In the genomic region with DNA sequence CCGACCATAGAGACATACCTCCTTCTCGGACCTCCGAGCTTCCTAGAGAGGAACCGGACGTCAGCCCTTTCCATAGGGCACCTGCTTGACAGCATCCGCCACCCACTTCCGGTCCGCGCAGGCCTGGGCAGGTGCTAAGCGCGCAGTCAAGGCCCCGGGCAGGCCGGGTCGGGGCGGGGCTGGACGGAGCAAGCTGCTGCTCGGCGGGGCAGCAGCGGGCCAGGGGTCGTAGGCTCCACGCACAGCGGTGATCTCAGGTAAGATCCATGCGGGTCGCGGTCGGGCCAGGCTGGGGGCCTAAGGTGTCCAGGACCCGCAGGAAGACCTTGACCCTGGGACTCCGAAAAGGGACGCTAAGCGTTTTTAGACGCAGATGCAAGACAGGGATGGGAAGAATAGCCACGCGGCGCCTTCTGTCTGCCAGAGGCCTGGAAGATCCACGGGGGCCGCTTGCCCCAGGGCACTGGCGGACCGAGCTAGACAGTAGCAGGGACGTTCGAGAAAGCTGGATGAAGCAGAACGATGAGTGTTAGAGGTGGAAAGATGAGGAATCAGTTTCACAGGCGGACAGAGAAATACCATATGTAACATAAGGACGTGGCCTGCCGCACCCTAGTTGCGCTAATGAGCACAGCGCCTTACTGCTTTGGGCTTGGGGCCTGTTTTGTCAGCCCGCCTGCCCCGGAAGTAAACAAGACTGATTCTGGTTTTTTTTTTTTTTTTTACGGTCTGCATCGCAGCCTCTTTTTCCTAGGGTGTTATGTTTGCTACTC, we compare ENCODE assay signal across 8 mouse cellular contexts. TPM values are rescaled to one million over a fixed set of nuclear protein-coding genes. Genes with fewer than 3 reads are reported as not detected.
DNase-seq lines count a peak whose midpoint lies in the region; ATAC-seq lines count a peak whose summit lies in the region.

A gene (plus strand): TSS at position 130 of the 773 bp plus-strand sequence.

- peak; percentile 94 to 97 for DNase-seq in adrenal gland, adult (ENCODE audit: inconsistent age in 2 of 2, low spot score in 1 of 2)
- peak; percentile 93 for DNase-seq in embryo, embryonic 10.5 days (ENCODE audit: low spot score)
- DNase-seq in gastrocnemius, postnatal 14 days: peak; percentile 94
- DNase-seq in left cerebral cortex, postnatal 10 days (ENCODE audit: extremely low spot score in 1 of 2, low spot score in 2 of 2): peak; percentile 88 to 95
- peak; percentile 88 for DNase-seq in right cerebral cortex, postnatal 25 days
- peak; percentile 88 to 91 for DNase-seq in urinary bladder, postnatal 4 days (ENCODE audit: low spot score in 2 of 2)

- peak; percentile 96 for ATAC-seq in inflammation-experienced regulatory T-cells, adult 6 months
- peak; percentile 96 for ATAC-seq in megakaryocyte-erythroid progenitor cell, adult 5-6 weeks (replicated peaks; ENCODE audit: low FRiP score, low TSS enrichment, poor library complexity, severe bottlenecking)

- intact Hi-C loops in gastrocnemius, postnatal 14 days (cut with DNase I; ENCODE audit: low total_unique reads): loop anchor here (5.0 kb wide), 1 partner anchor 48 kb away; a partner anchor contains a TSS
- intact Hi-C loops in left cerebral cortex, postnatal 10 days (cut with DNase I): loop anchor here (5.0 kb wide), 1 partner anchor 43 kb away; no protein-coding TSS in a partner anchor

RNA-seq across cellular contexts. Expression of the gene that starts here (rescaled TPM):
- 1 to 10 TPM; 8.0 to 8.8 TPM for total RNA-seq in gastrocnemius, postnatal 14 days (2021)
- polyA plus RNA-seq in inflammation-experienced regulatory T-cells, adult 6 months (2017; shearing (Covaris generic)): under 1 TPM; 0.44 to 0.53 (median 0.49) TPM
- 10 to 100 TPM; 13.9 to 17.1 TPM for total RNA-seq in left cerebral cortex, postnatal 10 days (2021)
- 9.8 and 13.3 TPM in 2 replicates for total RNA-seq in megakaryocyte-erythroid progenitor cell, adult 5-6 weeks (2014; fragmentation: Nextera tagmentation)
- total RNA-seq in megakaryocyte-erythroid progenitor cell, adult 5-6 weeks (2017): 6.6 and 14.9 TPM in 2 replicates

Comparison
In these comparisons a context has a peak if more than half of its experiments do, and no peak if none do; other contexts are left out.
1. Peak in every context shown above with its lines: DNase-seq and ATAC-seq.
2. Peak in ATAC-seq in inflammation-experienced regulatory T-cells, adult 6 months; RNA of the gene not detected or under 1 TPM.